Mouse (Mus musculus) kidney, embryonic 14.5 days (tissue): ENCODE measurements around the gene Rab5a. TPM values are rescaled to one million over a fixed set of nuclear protein-coding genes. Genes with fewer than 3 reads are reported as not detected.

Experiments
- polyA plus RNA-seq: library from polyadenylated mRNA; unstranded; fragments of >200 nt; fragmentation: Nextera tagmentation; extraction: Ambion mirVana; gene quantifications from 2 replicates; pipeline ENCODE4 v1.2.1, GENCODE M21; 2014

Rab5a gene
- polyA plus RNA-seq, 1 experiment from 2014 or later = 90.0 TPM

Other genes with a start within 250 kb of the Rab5a start
- 0.17 and 0.18 TPM in 2 replicates for gene Efhb, start 15.9 kb upstream of the Rab5a start, polyA plus RNA-seq
- 0.35 and 0.50 TPM in 2 replicates for gene Pp2d1, start 60.2 kb downstream of the Rab5a start, polyA plus RNA-seq
- 4.4 and 5.8 TPM in 2 replicates for gene Kat2b, start 87.6 kb downstream of the Rab5a start, polyA plus RNA-seq
- gene Sgo1, start 210.1 kb downstream of the Rab5a start, polyA plus RNA-seq = 48.4 and 51.1 TPM in 2 replicates